16 mouse cellular contexts compared by ENCODE assay signal in the genomic region with DNA sequence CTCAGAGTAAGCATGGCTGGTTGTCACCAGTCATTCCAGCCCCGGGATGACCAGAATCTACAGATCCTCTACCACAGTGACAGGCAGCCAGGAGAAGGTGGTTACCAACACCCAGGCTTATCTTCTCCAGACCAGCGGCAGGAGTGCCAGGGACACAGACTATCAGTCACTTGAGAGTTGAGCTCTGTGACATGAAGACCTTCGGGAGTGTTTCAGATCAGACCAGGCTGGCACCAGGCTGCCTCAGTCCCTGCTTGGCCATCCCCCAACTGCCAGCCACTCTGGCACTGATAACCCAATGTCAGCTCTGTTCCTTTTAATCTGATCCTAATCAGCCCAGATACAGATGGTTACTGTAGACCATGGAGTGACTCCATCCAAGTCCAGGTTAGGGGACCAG. TPM values are rescaled to one million over a fixed set of nuclear protein-coding genes. Genes with fewer than 3 reads are reported as not detected.
DNase-seq lines count a peak whose midpoint lies in the region; ATAC-seq and TF ChIP-seq lines count a peak whose summit lies in the region.
"Had no signal": no experiment of that assay in that cellular context is flagged by ENCODE, and none has a peak within 500 bp of the region (broad histone marks: within the 10 kb centered on the region; RNA-seq: fewer than 3 reads in every experiment).

No protein-coding gene starts in this region.

- H3K27ac ChIP-seq in lung, postnatal 0 days (ENCODE audit: low read length), result no peak overlapping the region
- H3K27ac ChIP-seq in liver, embryonic 15.5 days (replicated peaks), result peak overlapping the region; percentile 98
- no peak overlapping the region for H3K27ac ChIP-seq in stomach, embryonic 16.5 days (ENCODE audit: low read length)
- H3K27ac ChIP-seq: gastrocnemius, adult 2 months; midbrain, embryonic 15.5 days; neural tube, embryonic 12.5 days had no signal

- H3K4me3 ChIP-seq in lung, postnatal 0 days (ENCODE audit: low read depth, low read length), result no peak overlapping the region
- peak overlapping the region; percentile 24; the same call in 1 of the 2 replicates for H3K4me3 ChIP-seq in liver, embryonic 15.5 days (replicated peaks)
- H3K4me3 ChIP-seq in stomach, embryonic 16.5 days (replicated peaks; ENCODE audit: low read length), result no peak overlapping the region
- H3K4me3 ChIP-seq: gastrocnemius, adult 2 months; midbrain, embryonic 15.5 days; neural tube, embryonic 12.5 days had no signal

- no peaks in the 10 kb centered on the region for H3K27me3 ChIP-seq in lung, postnatal 0 days (replicated peaks; ENCODE audit: insufficient read depth, low read length)
- no peaks in the 10 kb centered on the region for H3K27me3 ChIP-seq in liver, embryonic 15.5 days
- no peaks in the 10 kb centered on the region for H3K27me3 ChIP-seq in stomach, embryonic 16.5 days (ENCODE audit: control insufficient read depth, insufficient read depth, low read length)
- H3K27me3 ChIP-seq: midbrain, embryonic 15.5 days; neural tube, embryonic 12.5 days had no signal

- no peak for TF ChIP-seq EP300 in lung, postnatal 0 days (IDR thresholded peaks at IDR 0.05)

- WGBS in lung, postnatal 0 days, result 66% methylated on average over 3 of the region's 3 CpGs
- WGBS in liver, embryonic 15.5 days (ENCODE audit: insufficient replicate concordance), result 22% methylated on average over 3 of the region's 3 CpGs
- WGBS in stomach, embryonic 16.5 days, result 82% methylated on average over 3 of the region's 3 CpGs

- no peaks in the 10 kb centered on the region for H3K9me3 ChIP-seq in lung, postnatal 0 days (ENCODE audit: low read length)
- no peaks in the 10 kb centered on the region for H3K9me3 ChIP-seq in liver, embryonic 15.5 days (replicated peaks)
- H3K9me3 ChIP-seq in stomach, embryonic 16.5 days (replicated peaks; ENCODE audit: control insufficient read depth, low read length), result no peaks in the 10 kb centered on the region; the same call in 1 of the 2 replicates
- H3K9me3 ChIP-seq: midbrain, embryonic 15.5 days; neural tube, embryonic 12.5 days had no signal

- no peaks in the 10 kb centered on the region for H3K36me3 ChIP-seq in lung, postnatal 0 days (ENCODE audit: insufficient read depth, low read length)
- no peaks in the 10 kb centered on the region for H3K36me3 ChIP-seq in liver, embryonic 15.5 days (replicated peaks)
- H3K36me3 ChIP-seq in stomach, embryonic 16.5 days (ENCODE audit: control insufficient read depth, insufficient read depth, low read length), result no peaks in the 10 kb centered on the region
- H3K36me3 ChIP-seq: midbrain, embryonic 15.5 days; neural tube, embryonic 12.5 days had no signal

- no peaks in the 10 kb centered on the region for H3K4me1 ChIP-seq in lung, postnatal 0 days (ENCODE audit: insufficient read depth, low read depth, low read length)
- peaks cover 70% of the 10 kb centered on the region for H3K4me1 ChIP-seq in liver, embryonic 15.5 days (replicated peaks)
- H3K4me1 ChIP-seq in stomach, embryonic 16.5 days (ENCODE audit: control insufficient read depth, insufficient read depth, low read length), result no peaks in the 10 kb centered on the region
- H3K4me1 ChIP-seq: midbrain, embryonic 15.5 days; neural tube, embryonic 12.5 days had no signal

- peak; percentile 38 for DNase-seq in adrenal gland, postnatal 10 days
- DNase-seq in adrenal gland, adult 18-20 months (ENCODE audit: low spot score in 2 of 2), result no peak
- no peak for DNase-seq in lung, postnatal 0 days (ENCODE audit: low spot score)
- no peak for DNase-seq in lung, postnatal 4 days
- no peak for DNase-seq in right cerebral cortex, adult 18-20 months
- no peak for DNase-seq in frontal cortex, postnatal 10 days (ENCODE audit: low spot score in 2 of 2)
- DNase-seq: gastrocnemius, adult 2 months; lung, adult 2 months had no signal

- no peak overlapping the region for H3K9ac ChIP-seq in lung, postnatal 0 days (replicated peaks; ENCODE audit: low read depth)
- peak overlapping the region; percentile 44 for H3K9ac ChIP-seq in liver, embryonic 15.5 days
- H3K9ac ChIP-seq in stomach, embryonic 16.5 days (ENCODE audit: low read length), result no peak overlapping the region
- H3K9ac ChIP-seq: midbrain, embryonic 15.5 days; neural tube, embryonic 12.5 days had no signal

- TF ChIP-seq CTCF in lung, postnatal 0 days (IDR thresholded peaks at IDR 0.05), result no peak

- H3K4me2 ChIP-seq in lung, postnatal 0 days (replicated peaks; ENCODE audit: low read depth, low read length), result no peak overlapping the region
- H3K4me2 ChIP-seq in liver, embryonic 15.5 days, result peak overlapping the region; percentile 63
- no peak overlapping the region for H3K4me2 ChIP-seq in stomach, embryonic 16.5 days (ENCODE audit: low read depth, low read length)
- H3K4me2 ChIP-seq: midbrain, embryonic 15.5 days; neural tube, embryonic 12.5 days had no signal

- ATAC-seq in lung, postnatal 0 days, result 0 out of 2 replicates have a peak, but pooled peaks have one; percentile 18
- peak; percentile 89 for ATAC-seq in liver, embryonic 15.5 days (ENCODE audit: insufficient read depth)
- peak; percentile 80 for ATAC-seq in stomach, embryonic 16.5 days (ENCODE audit: insufficient read depth, low FRiP score)
- ATAC-seq: midbrain, embryonic 15.5 days had no signal

RNA-seq across cellular contexts. Expression of a gene that starts 3.8 kb away (rescaled TPM):
- total RNA-seq in adrenal gland, postnatal 10 days (2021), result 1 to 10 TPM in 1 of 2 experiments, under 1 TPM in 1; 0.75 to 3.3 TPM
- not detected for total RNA-seq in adrenal gland, adult 18-20 months (2021)
- 1.2 and 1.6 TPM in 2 replicates for polyA plus RNA-seq in lung, postnatal 0 days (2015; fragmentation: Nextera tagmentation; extraction: Ambion mirVana)
- 278 and 316 TPM in 2 replicates for polyA plus RNA-seq in liver, embryonic 15.5 days (2015; fragmentation: Nextera tagmentation; extraction: Ambion mirVana)
- 8.6 and 13.5 TPM in 2 replicates for polyA plus RNA-seq in stomach, embryonic 16.5 days (2015; fragmentation: Nextera tagmentation; extraction: Ambion mirVana)
- total RNA-seq: gastrocnemius, adult 2 months; heart, postnatal 10 days; left cerebral cortex, postnatal 10 days had no signal
- polyA plus RNA-seq: lung, adult 2 months; midbrain, embryonic 15.5 days had no signal

RNA-seq across cellular contexts. Expression of a gene that starts 12.6 kb away (rescaled TPM):
- not detected for total RNA-seq in adrenal gland, postnatal 10 days (2021)
- total RNA-seq in adrenal gland, adult 18-20 months (2021), result not detected
- not detected in 2 replicates for polyA plus RNA-seq in lung, postnatal 0 days (2015; fragmentation: Nextera tagmentation; extraction: Ambion mirVana)
- polyA plus RNA-seq in liver, embryonic 15.5 days (2015; fragmentation: Nextera tagmentation; extraction: Ambion mirVana), result 0.13 TPM in 1 of 2 replicates, not detected in the other
- polyA plus RNA-seq in stomach, embryonic 16.5 days (2015; fragmentation: Nextera tagmentation; extraction: Ambion mirVana), result not detected in 2 replicates
- total RNA-seq: gastrocnemius, adult 2 months; heart, postnatal 10 days; left cerebral cortex, postnatal 10 days had no signal
- polyA plus RNA-seq: intestine, embryonic 14.5 days; large intestine, adult 2 months; lung, adult 2 months; midbrain, embryonic 15.5 days; neural tube, embryonic 12.5 days had no signal

RNA-seq across cellular contexts. Expression of a gene that starts 13.1 kb away (rescaled TPM):
- total RNA-seq in adrenal gland, postnatal 10 days (2021), result 10 to 100 TPM; 23.6 to 24.2 TPM
- total RNA-seq in adrenal gland, adult 18-20 months (2021), result 10 to 100 TPM; 23.1 to 23.6 TPM
- polyA plus RNA-seq in lung, postnatal 0 days (2015; fragmentation: Nextera tagmentation; extraction: Ambion mirVana), result 33.7 and 35.5 TPM in 2 replicates
- 17.2 and 21.3 TPM in 2 replicates for polyA plus RNA-seq in liver, embryonic 15.5 days (2015; fragmentation: Nextera tagmentation; extraction: Ambion mirVana)
- 14.1 and 14.8 TPM in 2 replicates for polyA plus RNA-seq in stomach, embryonic 16.5 days (2015; fragmentation: Nextera tagmentation; extraction: Ambion mirVana)

RNA-seq across cellular contexts. Expression of a gene that starts 27.6 kb away (rescaled TPM):
- under 1 TPM; 0.21 to 0.57 TPM for total RNA-seq in adrenal gland, postnatal 10 days (2021)
- not detected for total RNA-seq in adrenal gland, adult 18-20 months (2021)
- 28.2 and 29.2 TPM in 2 replicates for polyA plus RNA-seq in lung, postnatal 0 days (2015; fragmentation: Nextera tagmentation; extraction: Ambion mirVana)
- 0.18 and 0.38 TPM in 2 replicates for polyA plus RNA-seq in liver, embryonic 15.5 days (2015; fragmentation: Nextera tagmentation; extraction: Ambion mirVana)
- 73.1 and 90.8 TPM in 2 replicates for polyA plus RNA-seq in stomach, embryonic 16.5 days (2015; fragmentation: Nextera tagmentation; extraction: Ambion mirVana)
- total RNA-seq: gastrocnemius, adult 2 months; left cerebral cortex, postnatal 10 days had no signal
- polyA plus RNA-seq: midbrain, embryonic 15.5 days had no signal

Comparison
In these comparisons a context has a peak if more than half of its experiments do, and no peak if none do; other contexts are left out.
1. ATAC-seq: peak in every context shown above with its lines; median percentile 89 in liver, embryonic 15.5 days; 80 in stomach, embryonic 16.5 days; 18 in lung, postnatal 0 days.
2. RNA of a gene that starts 3.8 kb away (polyA plus RNA-seq): 278 to 316 TPM in liver, embryonic 15.5 days; 8.6 to 13.5 TPM in stomach, embryonic 16.5 days and 1.2 to 1.6 TPM in lung, postnatal 0 days; every median in the first group is over 10 times any median in the second.